Mouse (Mus musculus): ENCODE data around the gene Ppp2r5a.

GRCm38 (mm10) chr1:191318686-191319085 lies 84.4 kb downstream of the Ppp2r5a start:
- TF ChIP-seq CTCF (IDR thresholded peaks at IDR 0.05; ENCODE audit: borderline replicate concordance, insufficient read depth, low read depth, low read length) (no peak), POLR2A (IDR thresholded peaks at IDR 0.05; ENCODE audit: borderline replicate concordance, insufficient read depth, low read length) (no peak)
